Mouse (Mus musculus) right cerebral cortex, postnatal 36 days (tissue): Measurements from ENCODE around the gene Spata17.

ENCODE experiments used
- DNase-seq, 2 experiments: peaks; one replicate each; pipeline ENCODE4 v3.0.0; 2022; ENCODE audit warnings: low spot score in 2 of 2, mixed read lengths in 1 of 2

Gene Spata17

GRCm38 (mm10) chr1:187086027-187086426 lies 129.2 kb downstream of the Spata17 start:
- DNase-seq, result no peak

GRCm38 (mm10) chr1:187077352-187077751 lies 137.9 kb downstream of the Spata17 start:
- no peak for DNase-seq

DNA sequence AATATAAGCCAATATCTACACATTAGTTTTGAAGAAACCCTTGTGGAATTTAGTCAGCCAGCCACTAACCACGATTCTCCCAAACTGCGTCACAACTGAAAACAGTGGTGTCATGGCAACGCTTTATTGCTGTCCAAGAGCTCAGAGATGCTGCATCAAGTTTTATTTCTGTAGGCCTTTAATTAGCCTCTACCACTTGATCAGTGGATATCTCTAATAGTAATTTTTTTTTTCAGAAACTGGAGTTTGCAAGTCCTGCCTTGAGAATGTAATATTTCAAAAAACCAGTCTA lies 138.3 kb downstream of the Spata17 start:
- no peak for DNase-seq

GRCm38 (mm10) chr1:187076198-187077042 lies 138.8 kb downstream of the Spata17 start:
- no peak for DNase-seq

- DNase-seq, result no peak
These were observed 155.4 kb downstream of the Spata17 start for GRCm38 (mm10) chr1:187059874-187060273.

GRCm38 (mm10) chr1:187054333-187054732 lies 160.9 kb downstream of the Spata17 start:
- no peak for DNase-seq

GRCm38 (mm10) chr1:187053862-187054261 lies 161.4 kb downstream of the Spata17 start:
- no peak for DNase-seq

GRCm38 (mm10) chr1:187052532-187052931 lies 162.7 kb downstream of the Spata17 start:
- no peak for DNase-seq

DNA sequence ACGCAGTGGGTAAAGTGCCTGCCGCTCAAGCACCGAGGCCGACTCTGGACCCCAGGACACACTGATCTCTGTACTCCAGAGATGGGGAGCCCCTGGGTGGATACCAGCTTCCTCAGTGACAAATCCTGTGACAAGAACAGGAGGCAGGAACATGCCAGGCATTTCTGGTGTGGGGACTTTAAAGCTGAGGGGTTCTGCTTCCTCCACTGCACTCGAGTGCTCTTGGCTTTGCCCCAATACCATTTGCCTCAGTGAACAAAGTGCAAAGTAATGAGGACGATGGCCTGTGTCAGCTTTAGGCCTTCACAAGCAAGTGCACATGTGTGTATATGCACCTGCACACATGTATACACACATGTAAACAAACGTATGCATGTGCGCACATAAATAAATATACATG lies 164.0 kb downstream of the Spata17 start:
- DNase-seq, result no peak

DNA sequence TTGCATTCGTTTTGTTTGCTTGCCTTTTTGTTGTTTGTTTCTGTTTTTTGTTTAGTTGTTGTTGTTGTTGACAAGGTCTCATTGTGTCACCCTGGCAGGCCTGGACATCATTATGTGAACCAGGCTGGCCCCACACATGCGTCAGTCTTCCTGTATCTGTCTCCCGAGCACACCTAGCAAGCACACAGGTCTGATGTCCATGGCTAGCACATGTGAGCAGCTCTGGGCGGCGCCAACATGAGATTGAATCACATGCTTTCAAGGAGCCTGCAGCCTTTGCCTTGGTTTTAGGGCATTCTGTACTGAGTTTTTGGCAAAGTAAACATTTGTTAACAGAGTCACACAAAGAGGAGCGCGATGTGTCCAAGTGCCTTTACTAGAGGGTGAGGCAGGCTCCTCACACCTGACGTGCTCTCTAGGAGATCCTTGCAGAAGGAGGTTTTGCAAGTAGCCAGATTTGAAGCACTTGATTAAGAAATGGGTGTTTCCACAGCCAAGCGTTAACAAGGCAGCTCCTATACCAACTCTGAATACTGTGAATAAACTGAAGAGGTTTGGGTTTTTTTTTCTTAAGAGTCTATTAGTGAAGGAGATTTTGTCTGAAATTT lies 166.5 kb downstream of the Spata17 start:
- no peak for DNase-seq

GRCm38 (mm10) chr1:187044726-187045125 lies 170.5 kb downstream of the Spata17 start:
- DNase-seq, result peak in 1 of 2 experiments; percentile 7

- no peak for DNase-seq
These were observed 175.5 kb downstream of the Spata17 start for GRCm38 (mm10) chr1:187039801-187040200.

DNA sequence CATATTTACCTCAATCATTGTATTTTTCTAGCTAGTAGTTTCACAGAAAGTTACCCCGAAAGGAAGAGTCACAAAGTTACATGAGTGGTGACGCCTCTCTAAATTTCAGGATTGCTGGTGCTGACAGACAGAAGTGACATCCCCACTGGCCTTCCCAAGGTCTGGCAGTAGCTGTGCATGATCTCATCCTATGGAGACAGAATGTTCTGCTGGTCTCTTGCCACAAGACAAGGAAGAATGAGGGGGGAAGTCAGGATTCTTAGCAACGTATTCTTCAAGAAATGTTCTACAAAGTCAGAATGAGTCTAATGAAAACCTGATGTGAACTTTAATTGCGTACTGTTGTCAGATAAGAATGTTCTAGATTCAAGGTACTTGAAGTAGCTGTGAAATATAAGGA lies 179.5 kb downstream of the Spata17 start:
- no peak for DNase-seq

GRCm38 (mm10) chr1:187031796-187032195 lies 183.5 kb downstream of the Spata17 start:
- DNase-seq, result peak in 1 of 2 experiments; percentile 14

GRCm38 (mm10) chr1:187028841-187029240 lies 186.4 kb downstream of the Spata17 start:
- peak in 1 of 2 experiments; percentile 29 for DNase-seq

- no peak for DNase-seq
These were observed 195.3 kb downstream of the Spata17 start for GRCm38 (mm10) chr1:187020011-187020410.

DNA sequence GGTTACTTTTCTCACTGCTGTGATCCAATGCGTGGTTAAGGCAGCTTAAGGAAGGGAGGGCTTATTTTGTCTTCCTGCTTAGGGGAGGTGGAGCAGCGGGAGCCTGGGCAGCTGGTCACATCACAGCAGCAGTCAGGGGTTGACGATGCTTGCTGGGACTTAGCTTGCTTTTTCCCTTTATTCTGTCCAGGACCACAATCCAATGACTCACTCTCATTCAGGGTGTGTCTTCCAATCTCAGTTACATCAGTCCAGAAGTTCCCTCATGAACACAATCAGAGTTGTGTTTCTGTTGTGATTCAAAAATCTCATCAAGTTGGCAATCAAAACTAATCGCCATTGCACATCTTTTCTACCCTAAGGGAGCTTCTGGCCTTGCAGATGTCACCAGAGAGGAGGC lies 199.1 kb downstream of the Spata17 start:
- DNase-seq, result no peak

- DNase-seq, result no peak
These were observed 199.6 kb downstream of the Spata17 start for GRCm38 (mm10) chr1:187015673-187016072.

DNA sequence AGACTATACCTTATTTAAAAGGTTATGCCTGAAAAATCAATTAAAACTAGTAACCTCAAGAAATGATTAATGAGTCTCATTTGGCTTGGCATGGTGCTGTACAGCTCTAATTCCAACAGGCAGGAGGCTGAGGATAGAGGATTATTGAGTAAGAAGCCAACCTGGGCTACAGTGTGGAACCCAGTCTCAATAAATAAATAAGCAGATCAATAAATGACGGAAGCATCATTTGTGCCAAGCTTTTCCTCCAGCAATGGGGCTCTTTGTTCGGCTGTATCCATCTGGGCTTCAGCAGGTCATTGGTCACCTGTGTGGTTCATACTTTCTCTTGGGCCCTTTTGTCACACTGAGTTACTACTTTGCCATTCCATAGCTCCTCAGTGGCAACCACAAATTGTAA lies 201.1 kb downstream of the Spata17 start:
- DNase-seq, result no peak

- DNase-seq, result no peak
These were observed 203.7 kb downstream of the Spata17 start for GRCm38 (mm10) chr1:187011601-187012000.

GRCm38 (mm10) chr1:187010071-187010470 lies 205.2 kb downstream of the Spata17 start:
- no peak for DNase-seq

- DNase-seq, result no peak
These were observed 207.0 kb downstream of the Spata17 start for GRCm38 (mm10) chr1:187008236-187008635.

GRCm38 (mm10) chr1:187006227-187006925 lies 208.9 kb downstream of the Spata17 start:
- DNase-seq, result no peak
